Mouse (Mus musculus) forebrain, embryonic 10.5 days (tissue): ENCODE measurements at regions not wholly inside any gene's neighbourhood (a gene's known extent, or its start where the extent isn't known, plus 50 kb on each side); places are given as distances from the start of the nearest gene placed in this dataset.

ENCODE experiments used
- DNase-seq: peaks from one replicate; pipeline ENCODE4 v3.0.0-alpha.2; 2017; ENCODE audit warnings: low spot score; ENCODE audit errors: extremely low spot score
- H3K27ac ChIP-seq: fragments of 300-500 bp; sonication (generic); 2 replicates; pipeline ENCODE4 v1.5.1; 2016; ENCODE audit warnings: mild to moderate bottlenecking
- H3K27me3 ChIP-seq: fragments of 300-500 bp; sonication (generic); 2 replicates; pipeline ENCODE4 v1.6.1; 2016; ENCODE audit warnings: mild to moderate bottlenecking; ENCODE audit not compliant: poor library complexity, severe bottlenecking
- H3K36me3 ChIP-seq: fragments of 300-500 bp; sonication (generic); replicated peaks from 2 replicates; pipeline ENCODE4 v1.6.1; 2016; ENCODE audit warnings: mild to moderate bottlenecking, moderate library complexity
- H3K4me1 ChIP-seq: fragments of 300-500 bp; sonication (generic); 2 replicates; pipeline ENCODE4 v1.6.1; 2016
- H3K4me3 ChIP-seq: fragments of 300-500 bp; sonication (generic); 2 replicates; pipeline ENCODE4 v1.5.1; 2016; ENCODE audit warnings: mild to moderate bottlenecking, moderate library complexity
- H3K9me3 ChIP-seq: fragments of 300-500 bp; sonication (generic); 2 replicates; pipeline ENCODE4 v1.6.1; 2016; ENCODE audit warnings: mild to moderate bottlenecking, moderate library complexity
- WGBS: fragments of 180-500 bp; shearing (Covaris S2); methylation state at CpG from one replicate; pipeline ENCODE4 v1.1.7; 2016; 5-methylcytosine and 5-hydroxymethylcytosine counted together

DNA sequence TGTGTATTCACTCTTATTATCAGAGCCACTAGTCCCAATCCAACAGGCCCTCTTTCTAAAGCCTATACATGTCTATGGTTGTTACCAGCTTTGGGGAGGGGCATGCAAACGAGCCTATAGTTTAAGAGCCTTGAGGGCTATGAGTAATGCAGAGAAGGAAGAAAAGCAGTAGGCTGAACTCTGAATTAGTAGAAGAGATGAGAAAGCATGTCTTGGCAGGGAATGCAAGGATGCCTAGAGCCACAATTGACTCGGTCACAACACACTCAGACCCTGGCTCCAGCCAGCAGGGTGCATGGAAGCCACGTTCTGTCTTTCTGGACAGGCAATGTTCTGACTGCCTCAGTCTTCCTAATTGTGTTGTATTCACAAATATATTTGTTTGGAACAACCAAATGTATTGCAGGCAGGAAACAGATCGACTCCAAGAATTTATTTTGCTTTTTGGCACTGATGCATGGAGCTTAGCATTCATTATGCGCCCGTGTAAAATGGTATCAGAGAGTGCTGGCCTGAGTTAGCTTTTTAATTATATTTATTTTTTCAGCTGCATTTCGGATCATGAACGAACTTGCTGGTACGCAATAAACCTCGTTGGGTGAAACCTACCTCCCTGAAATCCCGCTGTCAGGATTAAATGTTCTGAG, 110.2 kb downstream of the Rybp start:
- no peak for DNase-seq
- Histone ChIP-seq H3K4me1 (no peaks in the 10 kb centered on the region; the same call in 1 of the 2 replicates), H3K4me3 (no peak overlapping the region), H3K9me3 (no peaks in the 10 kb centered on the region), H3K27me3 (peaks cover 61% of the 10 kb centered on the region), H3K36me3 (no peaks in the 10 kb centered on the region), H3K27ac (no peak overlapping the region)
- 87% methylated on average over 11 of the region's 11 CpGs for WGBS

DNA sequence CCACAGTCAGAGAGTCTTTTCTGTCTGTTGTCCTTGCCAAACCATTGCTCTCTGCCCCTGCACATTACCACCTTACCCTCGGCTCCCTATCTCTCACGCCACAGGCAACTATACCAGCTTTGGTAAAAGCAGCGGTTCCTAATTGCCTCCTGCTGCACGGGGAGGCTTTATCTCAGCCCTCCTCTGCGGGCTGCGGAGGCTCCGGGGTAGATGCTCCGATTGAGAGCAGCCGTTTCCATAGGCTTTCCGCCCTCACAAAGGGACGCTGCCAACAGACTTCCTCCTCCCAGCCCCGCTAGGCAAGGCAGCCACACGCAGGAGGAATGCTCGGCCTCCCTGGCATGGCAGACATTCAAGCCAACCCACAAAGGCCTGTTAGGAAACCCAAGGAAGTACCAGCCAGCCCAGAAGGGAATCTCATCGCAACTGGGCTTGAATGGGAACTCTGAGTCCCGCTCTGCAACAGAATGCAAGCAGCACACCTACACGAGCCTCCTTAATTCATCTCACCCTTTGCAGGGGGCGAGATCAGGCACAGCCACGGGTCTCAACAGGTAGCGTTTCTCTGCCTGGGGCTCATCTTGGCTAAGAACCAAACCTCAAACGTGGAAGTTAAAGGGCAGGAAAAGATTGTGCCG, 116.5 kb downstream of the Rybp start:
- peaks cover 88% of the 10 kb centered on the region for H3K27me3 ChIP-seq

DNA sequence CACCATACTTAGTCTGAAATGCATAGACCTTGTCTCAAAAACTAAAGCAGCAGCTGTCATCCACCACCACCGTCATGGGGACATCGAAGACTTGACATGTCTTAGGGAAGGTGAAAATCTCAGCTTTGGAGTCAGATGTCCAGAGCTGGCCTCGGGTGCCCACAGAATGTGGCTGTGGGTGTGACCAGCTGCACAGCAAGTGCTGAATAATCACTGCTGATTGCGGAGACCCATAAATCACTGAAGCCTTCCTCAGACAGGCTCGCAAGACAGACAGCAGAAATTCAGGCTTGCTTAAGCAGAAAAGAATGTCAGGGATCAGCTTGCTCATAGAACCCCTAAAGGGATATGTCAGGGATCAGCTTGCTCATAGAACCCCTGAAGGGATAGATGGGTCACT, 120.0 kb downstream of the Rybp start:
- WGBS: 82% methylated on average over 5 of the region's 5 CpGs
- Histone ChIP-seq H3K27me3 (peaks cover 94% of the 10 kb centered on the region), H3K9me3 (no peaks in the 10 kb centered on the region), H3K27ac (no peak overlapping the region), H3K4me3 (no peak overlapping the region), H3K4me1 (peaks cover 33% of the 10 kb centered on the region), H3K36me3 (no peaks in the 10 kb centered on the region)
- DNase-seq: no peak

More for the DNA sequence above, 116.5 kb downstream of the Rybp start:
- H3K36me3 ChIP-seq: no peaks in the 10 kb centered on the region
- WGBS: 3% methylated on average over 22 of the region's 22 CpGs
- DNase-seq: peak; percentile 41
- H3K27ac ChIP-seq: peak overlapping the region; percentile 48
- peak overlapping the region; percentile 42 for H3K4me3 ChIP-seq
- no peaks in the 10 kb centered on the region for H3K9me3 ChIP-seq
- H3K4me1 ChIP-seq: peaks cover 12% of the 10 kb centered on the region

DNA sequence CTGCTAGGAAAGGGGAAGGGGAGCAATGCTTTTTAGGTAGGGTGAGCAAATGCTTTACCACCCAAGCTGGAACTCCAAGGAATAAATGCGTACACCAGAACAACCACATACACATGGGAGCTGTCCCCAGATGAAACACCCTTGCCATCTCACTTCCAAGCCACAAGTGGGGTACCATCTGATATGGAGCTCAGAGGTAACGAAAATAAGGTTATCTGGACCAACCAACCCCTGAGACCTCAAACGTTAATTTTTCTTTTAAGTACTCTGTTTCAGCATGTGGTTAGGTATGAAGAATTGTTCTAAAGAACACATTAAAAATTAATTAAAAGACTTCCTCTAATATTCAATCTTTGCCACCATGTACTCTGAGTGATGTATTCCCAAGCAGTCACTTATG, 121.5 kb downstream of the Rybp start:
- H3K4me3 ChIP-seq: no peak overlapping the region
- no peaks in the 10 kb centered on the region for H3K9me3 ChIP-seq
- H3K4me1 ChIP-seq: peaks cover 33% of the 10 kb centered on the region
- H3K36me3 ChIP-seq: no peaks in the 10 kb centered on the region
- 93% methylated on average over 3 of the region's 3 CpGs for WGBS
- DNase-seq: no peak
- peaks cover 91% of the 10 kb centered on the region for H3K27me3 ChIP-seq
- no peak overlapping the region for H3K27ac ChIP-seq

- 30% methylated on average over 4 of the region's 4 CpGs for WGBS
- Histone ChIP-seq H3K9me3 (no peaks in the 10 kb centered on the region), H3K27me3 (peaks cover 78% of the 10 kb centered on the region), H3K4me1 (peaks cover 36% of the 10 kb centered on the region), H3K27ac (0 out of 2 replicates have a peak overlapping the region, but pooled peaks have one; percentile 58), H3K36me3 (no peaks in the 10 kb centered on the region), H3K4me3 (no peak overlapping the region)
- no peak for DNase-seq
Measured at GRCm38 (mm10) chr6:100164162-100164561, 123.1 kb downstream of the Rybp start.

DNA sequence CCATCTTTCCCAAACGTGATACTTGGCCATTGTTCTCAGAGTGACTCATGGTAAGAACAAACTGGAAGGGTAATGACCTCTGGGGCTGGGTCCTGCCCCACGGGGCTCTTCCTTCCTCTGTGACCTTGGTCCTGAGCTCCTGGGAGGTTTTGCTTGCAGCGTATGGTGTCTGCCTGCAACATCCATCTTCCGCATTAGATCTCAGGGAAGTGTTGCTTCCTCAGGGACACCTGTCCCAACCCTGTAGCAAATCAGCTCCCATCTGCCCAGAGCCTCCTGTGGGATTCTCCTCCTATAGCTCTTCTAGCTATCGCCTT, 123.5 kb downstream of the Rybp start:
- Histone ChIP-seq H3K27ac (peak overlapping the region; percentile 58; the same call in 1 of the 2 replicates), H3K4me1 (peaks cover 39% of the 10 kb centered on the region), H3K4me3 (no peak overlapping the region), H3K27me3 (peaks cover 76% of the 10 kb centered on the region), H3K9me3 (no peaks in the 10 kb centered on the region), H3K36me3 (no peaks in the 10 kb centered on the region)
- 53% methylated on average over 5 of the region's 5 CpGs for WGBS
- DNase-seq: no peak

DNA sequence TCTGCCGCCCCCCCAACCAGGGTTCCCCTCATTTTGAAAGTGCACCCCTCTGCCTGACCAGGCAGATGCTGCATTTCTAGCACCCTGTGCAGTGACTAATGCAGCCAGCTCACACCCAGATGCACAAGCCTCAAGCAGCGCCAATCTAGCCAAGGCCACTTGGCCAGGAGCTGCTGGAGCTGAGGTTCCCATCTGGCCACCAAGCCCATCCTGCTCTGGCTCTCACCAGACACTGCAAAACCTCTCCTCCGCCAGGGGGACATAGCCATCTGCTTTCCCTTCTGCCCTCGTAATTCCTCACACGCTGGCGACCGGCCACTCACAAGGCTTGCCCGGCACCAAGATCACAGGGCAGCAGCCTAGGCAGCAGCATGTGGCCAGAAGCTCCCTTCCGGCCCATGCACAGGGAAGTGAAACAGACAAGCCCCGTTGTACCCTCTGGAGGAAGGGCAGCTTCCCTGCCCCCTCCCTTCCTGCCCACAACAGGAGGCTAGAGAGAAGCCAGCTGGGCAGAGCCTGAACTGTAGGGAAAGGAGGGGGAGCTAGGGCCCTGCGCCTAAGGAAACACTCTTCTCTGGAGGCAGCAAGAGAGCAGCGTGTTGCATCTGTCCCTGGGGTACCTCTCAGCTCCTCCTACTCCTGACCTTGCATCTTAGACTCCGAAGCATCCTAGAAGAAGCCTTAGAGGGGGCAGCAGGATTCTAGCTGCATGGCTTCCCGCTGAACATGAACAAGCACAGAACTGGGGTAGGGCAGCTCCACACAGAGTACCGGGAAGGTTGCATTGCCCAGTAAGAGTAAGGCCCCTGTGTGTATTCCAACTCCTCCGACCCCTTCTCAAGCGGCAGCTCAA, 124.1 kb downstream of the Rybp start:
- Histone ChIP-seq H3K27me3 (peaks cover 70% of the 10 kb centered on the region), H3K4me1 (peaks cover 40% of the 10 kb centered on the region), H3K9me3 (no peaks in the 10 kb centered on the region), H3K27ac (peak overlapping the region; percentile 58), H3K36me3 (no peaks in the 10 kb centered on the region), H3K4me3 (peak overlapping the region; percentile 34)
- WGBS: 12% methylated on average over 17 of the region's 17 CpGs
- peak; percentile 77 for DNase-seq

DNA sequence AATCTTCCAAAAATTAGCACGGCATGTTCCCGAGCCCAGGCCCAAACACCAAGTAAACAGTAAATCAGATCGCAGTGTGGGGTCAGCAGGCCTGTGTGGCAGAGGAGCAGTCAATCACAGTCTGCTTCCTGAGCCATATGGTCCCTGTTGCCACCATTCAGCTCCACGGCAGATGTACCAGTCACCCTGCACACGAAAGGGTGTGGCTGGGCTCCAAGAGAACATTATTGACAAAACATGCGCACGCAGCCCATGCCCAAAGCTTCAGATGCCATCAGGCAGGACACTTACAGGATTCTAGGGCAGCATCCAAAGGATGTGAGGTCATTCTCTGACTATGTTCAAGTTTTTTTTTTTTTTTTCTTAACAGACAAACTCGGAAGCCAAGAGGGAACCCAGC, 126.6 kb downstream of the Rybp start:
- no peak for DNase-seq
- no peaks in the 10 kb centered on the region for H3K9me3 ChIP-seq
- no peak overlapping the region for H3K4me3 ChIP-seq
- H3K27ac ChIP-seq: no peak overlapping the region
- no peaks in the 10 kb centered on the region for H3K36me3 ChIP-seq
- peaks cover 59% of the 10 kb centered on the region for H3K27me3 ChIP-seq
- H3K4me1 ChIP-seq: peaks cover 51% of the 10 kb centered on the region
- WGBS: 83% methylated on average over 8 of the region's 8 CpGs

GRCm38 (mm10) chr6:100159817-100160216, 127.5 kb downstream of the Rybp start:
- H3K27ac ChIP-seq: no peak overlapping the region
- H3K9me3 ChIP-seq: no peaks in the 10 kb centered on the region
- no peak for DNase-seq
- H3K4me1 ChIP-seq: peaks cover 57% of the 10 kb centered on the region
- H3K4me3 ChIP-seq: no peak overlapping the region
- peaks cover 56% of the 10 kb centered on the region for H3K27me3 ChIP-seq
- no peaks in the 10 kb centered on the region for H3K36me3 ChIP-seq
- WGBS: 67% methylated on average over 4 of the region's 4 CpGs

DNA sequence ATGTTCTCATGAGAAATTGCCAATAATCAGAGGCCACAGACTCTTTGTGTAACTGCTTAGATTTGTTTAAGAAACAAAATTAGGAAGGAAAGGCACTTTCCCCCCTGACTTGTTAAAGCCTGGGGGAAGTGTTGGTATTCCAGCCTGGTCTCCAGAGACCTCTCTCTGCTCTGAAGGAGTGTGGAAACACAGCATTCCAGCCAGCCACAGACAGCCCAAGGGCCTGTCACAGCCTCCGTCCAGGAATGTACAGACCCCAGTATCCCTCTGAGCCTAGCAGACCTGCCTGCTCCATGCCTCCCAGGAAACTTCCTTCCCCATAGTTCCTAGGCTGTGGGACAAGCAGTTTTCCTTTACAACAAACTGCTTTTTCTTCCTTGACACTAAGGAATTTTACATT, 128.0 kb downstream of the Rybp start:
- no peaks in the 10 kb centered on the region for H3K9me3 ChIP-seq
- WGBS: 52% methylated on average over 1 of the region's 1 CpGs
- H3K27ac ChIP-seq: no peak overlapping the region; the same call in 1 of the 2 replicates
- peaks cover 55% of the 10 kb centered on the region for H3K4me1 ChIP-seq
- H3K27me3 ChIP-seq: peaks cover 55% of the 10 kb centered on the region
- no peaks in the 10 kb centered on the region for H3K36me3 ChIP-seq
- no peak overlapping the region for H3K4me3 ChIP-seq
- DNase-seq: no peak

GRCm38 (mm10) chr6:100157288-100157687, 130.0 kb downstream of the Rybp start:
- WGBS: 88% methylated on average over 7 of the region's 7 CpGs
- Histone ChIP-seq H3K27me3 (peaks cover 36% of the 10 kb centered on the region), H3K4me1 (peaks cover 36% of the 10 kb centered on the region), H3K4me3 (no peak overlapping the region), H3K9me3 (no peaks in the 10 kb centered on the region), H3K27ac (no peak overlapping the region), H3K36me3 (no peaks in the 10 kb centered on the region)
- no peak for DNase-seq

GRCm38 (mm10) chr6:100156163-100156562, 131.1 kb downstream of the Rybp start:
- Histone ChIP-seq H3K4me1 (peaks cover 28% of the 10 kb centered on the region), H3K27ac (peak overlapping the region; percentile 60), H3K27me3 (peaks cover 26% of the 10 kb centered on the region), H3K36me3 (no peaks in the 10 kb centered on the region), H3K9me3 (no peaks in the 10 kb centered on the region), H3K4me3 (no peak overlapping the region)
- no peak for DNase-seq
- 90% methylated on average over 4 of the region's 4 CpGs for WGBS

- DNase-seq: no peak
- Histone ChIP-seq H3K27me3 (peaks cover 29% of the 10 kb centered on the region), H3K4me3 (no peak overlapping the region), H3K9me3 (no peaks in the 10 kb centered on the region), H3K27ac (peak overlapping the region; percentile 60), H3K4me1 (peaks cover 27% of the 10 kb centered on the region), H3K36me3 (no peaks in the 10 kb centered on the region)
- 72% methylated on average over 20 of the region's 20 CpGs for WGBS
Measured at GRCm38 (mm10) chr6:100155676-100156075, 131.6 kb downstream of the Rybp start.
